Mouse (Mus musculus) limb, embryonic 11.5 days (tissue): ENCODE measurements around the gene Fxr1. TPM values are rescaled to one million over a fixed set of nuclear protein-coding genes. Genes with fewer than 3 reads are reported as not detected.
"Not testable (repeated sequence)": the region's sequence is repeated elsewhere in the genome, so short reads cannot be mapped to it uniquely, and the experiment has no call there.

Experiments
- ATAC-seq: fragments of 200-750 bp; cut with Nextera tagmentation; 2 replicates; pipeline ENCODE4 v1.8.0; 2017; ENCODE audit warnings: low read depth; ENCODE audit not compliant: insufficient number of reproducible peaks, low FRiP score, low TSS enrichment
- DNase-seq: peaks from one replicate; pipeline ENCODE4 v3.0.0-alpha.2; 2015; ENCODE audit warnings: low spot score
- H3K27ac ChIP-seq: fragments of 300-500 bp; sonication (generic); replicated peaks from 2 replicates; pipeline ENCODE4 v1.5.1; 2014; ENCODE audit warnings: low read depth, mild to moderate bottlenecking, low read length
- H3K27me3 ChIP-seq: fragments of 300-500 bp; sonication (generic); 2 replicates; pipeline ENCODE4 v1.6.1; 2014; ENCODE audit warnings: mild to moderate bottlenecking, low read length, mixed read lengths; ENCODE audit not compliant: control insufficient read depth, insufficient read depth
- H3K36me3 ChIP-seq: fragments of 300-500 bp; sonication (generic); 2 replicates; pipeline ENCODE4 v1.6.1; 2014; ENCODE audit warnings: mild to moderate bottlenecking, low read length, moderate library complexity, mixed read lengths; ENCODE audit not compliant: control insufficient read depth, insufficient read depth
- H3K4me1 ChIP-seq: fragments of 300-500 bp; sonication (generic); 2 replicates; pipeline ENCODE4 v1.6.1; 2014; ENCODE audit warnings: low read length, mixed read lengths; ENCODE audit not compliant: control insufficient read depth, insufficient read depth
- H3K4me2 ChIP-seq: fragments of 300-500 bp; sonication (generic); 2 replicates; pipeline ENCODE4 v1.6.1; 2014; ENCODE audit warnings: low read depth, mild to moderate bottlenecking, moderate library complexity; ENCODE audit not compliant: severe bottlenecking
- H3K4me3 ChIP-seq: fragments of 300-500 bp; sonication (generic); 2 replicates; pipeline ENCODE4 v1.5.1; 2014; ENCODE audit warnings: low read depth, low read length
- H3K9ac ChIP-seq: fragments of 300-500 bp; sonication (generic); 2 replicates; pipeline ENCODE4 v1.6.1; 2014; ENCODE audit warnings: mild to moderate bottlenecking, low read length
- H3K9me3 ChIP-seq: fragments of 300-500 bp; sonication (generic); 2 replicates; pipeline ENCODE4 v1.6.1; 2016; ENCODE audit warnings: low read length; ENCODE audit not compliant: control insufficient read depth
- WGBS: fragments of 180-500 bp; shearing (Covaris S2); extraction: QIAGEN DNeasy Blood & Tissue Kit; methylation state at CpG from one replicate; pipeline ENCODE4 v1.1.7; 2014; 5-methylcytosine and 5-hydroxymethylcytosine counted together
- polyA plus RNA-seq: library from polyadenylated mRNA; unstranded; fragments of >200 nt; fragmentation: Nextera tagmentation; extraction: Ambion mirVana; gene quantifications from 2 replicates; pipeline ENCODE4 v1.2.1, GENCODE M21; 2014

Gene Fxr1
- polyA plus RNA-seq, 1 experiment from 2014 or later, result 81.0 TPM

GRCm38 (mm10) chr3:34028935-34029334 lies 9.2 kb downstream of the Fxr1 start:
- Histone ChIP-seq H3K4me3 (no peak overlapping the region), H3K9me3 (no peaks in the 10 kb centered on the region), H3K27ac (no peak overlapping the region), H3K4me1 (no peaks in the 10 kb centered on the region), H3K9ac (no peak overlapping the region), H3K27me3 (no peaks in the 10 kb centered on the region), H3K4me2 (no peak overlapping the region), H3K36me3 (no peaks in the 10 kb centered on the region)
- no peak for DNase-seq
- ATAC-seq, result no peak

GRCm38 (mm10) chr3:34030601-34031000 lies 10.9 kb downstream of the Fxr1 start:
- Histone ChIP-seq H3K27me3 (no peaks in the 10 kb centered on the region), H3K4me3 (no peak overlapping the region), H3K4me1 (no peaks in the 10 kb centered on the region), H3K9ac (no peak overlapping the region), H3K4me2 (no peak overlapping the region), H3K9me3 (no peaks in the 10 kb centered on the region), H3K36me3 (no peaks in the 10 kb centered on the region), H3K27ac (no peak overlapping the region)
- DNase-seq (no peak), ATAC-seq (no peak)
- WGBS, result 94% methylated on average over 3 of the region's 3 CpGs

GRCm38 (mm10) chr3:34033720-34034364 lies 14.1 kb downstream of the Fxr1 start:
- Histone ChIP-seq H3K4me1 (no peaks in the 10 kb centered on the region), H3K9ac (no peak overlapping the region), H3K9me3 (no peaks in the 10 kb centered on the region), H3K27me3 (no peaks in the 10 kb centered on the region), H3K27ac (no peak overlapping the region), H3K4me3 (no peak overlapping the region), H3K36me3 (no peaks in the 10 kb centered on the region), H3K4me2 (no peak overlapping the region)
- no peak for DNase-seq
- WGBS, result 86% methylated on average over 3 of the region's 3 CpGs
- no peak for ATAC-seq

- ATAC-seq, result no peak
- H3K27ac ChIP-seq, result no peak overlapping the region
- H3K9ac ChIP-seq, result no peak overlapping the region
- H3K4me1 ChIP-seq, result no peaks in the 10 kb centered on the region
- no peaks in the 10 kb centered on the region for H3K36me3 ChIP-seq
- 72% methylated on average over 1 of the region's 1 CpGs for WGBS
- H3K4me2 ChIP-seq, result no peak overlapping the region
- no peak overlapping the region for H3K4me3 ChIP-seq
- H3K27me3 ChIP-seq, result no peaks in the 10 kb centered on the region
- no peak for DNase-seq
- no peaks in the 10 kb centered on the region for H3K9me3 ChIP-seq
Measured at GRCm38 (mm10) chr3:34034803-34035202, 15.1 kb downstream of the Fxr1 start.

- Histone ChIP-seq H3K4me2 (no peak overlapping the region), H3K4me3 (no peak overlapping the region), H3K27ac (no peak overlapping the region), H3K9me3 (no peaks in the 10 kb centered on the region), H3K27me3 (no peaks in the 10 kb centered on the region), H3K4me1 (no peaks in the 10 kb centered on the region), H3K9ac (no peak overlapping the region), H3K36me3 (no peaks in the 10 kb centered on the region; the same call in 1 of the 2 replicates)
- 86% methylated on average over 3 of the region's 3 CpGs for WGBS
- no peak for ATAC-seq
- DNase-seq, result no peak
Measured at GRCm38 (mm10) chr3:34035706-34036105, 16.0 kb downstream of the Fxr1 start.

GRCm38 (mm10) chr3:34041990-34042389 lies 22.2 kb downstream of the Fxr1 start:
- no peaks in the 10 kb centered on the region for H3K27me3 ChIP-seq
- no peak for ATAC-seq
- no peak overlapping the region for H3K9ac ChIP-seq
- peaks cover 4% of the 10 kb centered on the region; the same call in 1 of the 2 replicates for H3K36me3 ChIP-seq
- H3K4me3 ChIP-seq, result no peak overlapping the region
- H3K9me3 ChIP-seq, result no peaks in the 10 kb centered on the region
- no peaks in the 10 kb centered on the region for H3K4me1 ChIP-seq
- no peak overlapping the region for H3K4me2 ChIP-seq
- WGBS, result 93% methylated on average over 4 of the region's 4 CpGs
- DNase-seq, result no peak
- no peak overlapping the region for H3K27ac ChIP-seq

GRCm38 (mm10) chr3:34062352-34062751 lies 42.6 kb downstream of the Fxr1 start:
- H3K27ac ChIP-seq, result no peak overlapping the region
- no peaks in the 10 kb centered on the region for H3K9me3 ChIP-seq
- ATAC-seq (no peak), DNase-seq (no peak)
- H3K4me3 ChIP-seq, result no peak overlapping the region
- no peaks in the 10 kb centered on the region for H3K4me1 ChIP-seq
- WGBS, result 94% methylated on average over 2 of the region's 2 CpGs
- H3K9ac ChIP-seq, result no peak overlapping the region
- no peaks in the 10 kb centered on the region for H3K27me3 ChIP-seq
- peaks cover 10% of the 10 kb centered on the region; the same call in 1 of the 2 replicates for H3K36me3 ChIP-seq
- H3K4me2 ChIP-seq, result no peak overlapping the region

GRCm38 (mm10) chr3:34068943-34069342 lies 49.2 kb downstream of the Fxr1 start:
- not testable (repeated sequence) for ATAC-seq, H3K36me3 ChIP-seq, H3K4me3 ChIP-seq, H3K4me1 ChIP-seq, DNase-seq, H3K27ac ChIP-seq, H3K4me2 ChIP-seq, H3K9ac ChIP-seq, H3K9me3 ChIP-seq, H3K27me3 ChIP-seq
- 97% methylated on average over 7 of the region's 7 CpGs for WGBS

GRCm38 (mm10) chr3:34072726-34073125 lies 53.0 kb downstream of the Fxr1 start:
- no peak overlapping the region for H3K4me3 ChIP-seq
- 96% methylated on average over 6 of the region's 6 CpGs for WGBS
- H3K9ac ChIP-seq, result no peak overlapping the region
- no peak overlapping the region for H3K27ac ChIP-seq
- H3K36me3 ChIP-seq, result peaks cover 6% of the 10 kb centered on the region; the same call in 1 of the 2 replicates
- H3K9me3 ChIP-seq, result no peaks in the 10 kb centered on the region
- H3K4me1 ChIP-seq, result no peaks in the 10 kb centered on the region
- no peak overlapping the region for H3K4me2 ChIP-seq
- ATAC-seq (no peak), DNase-seq (no peak)
- no peaks in the 10 kb centered on the region for H3K27me3 ChIP-seq
